Mouse (Mus musculus) T-helper 1 cell (primary cell): ENCODE data around the gene Tspan4.

Experiments
- in situ Hi-C: fragments of 300-600 bp; cut with MboI, MseI; formaldehyde crosslinking; loops from one replicate; pipeline ENCODE4 v1.15.1; 2025; ENCODE audit warnings: high pct_unique_total_duplicates

The Tspan4 gene

DNA sequence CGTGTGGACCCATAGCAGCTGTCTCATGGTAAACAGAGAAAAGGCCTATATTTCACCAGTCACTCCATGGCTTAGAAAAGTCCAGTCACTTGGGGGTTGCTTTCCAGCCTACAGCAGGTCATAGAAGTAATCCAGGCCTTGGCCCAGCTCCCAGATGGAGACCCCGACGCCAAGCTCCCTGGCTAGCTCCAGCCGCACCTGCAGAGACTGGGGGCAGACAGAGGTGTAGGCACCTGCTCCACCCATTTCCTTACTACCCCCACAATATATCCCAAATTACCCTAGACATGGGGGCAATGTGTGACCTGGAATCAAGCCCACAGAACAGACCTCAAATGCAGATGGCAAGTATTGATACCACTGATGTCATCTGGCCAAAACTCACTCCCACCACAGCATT is 20.9 kb downstream of the Tspan4 start:
- in situ Hi-C loops: no loop called here

DNA sequence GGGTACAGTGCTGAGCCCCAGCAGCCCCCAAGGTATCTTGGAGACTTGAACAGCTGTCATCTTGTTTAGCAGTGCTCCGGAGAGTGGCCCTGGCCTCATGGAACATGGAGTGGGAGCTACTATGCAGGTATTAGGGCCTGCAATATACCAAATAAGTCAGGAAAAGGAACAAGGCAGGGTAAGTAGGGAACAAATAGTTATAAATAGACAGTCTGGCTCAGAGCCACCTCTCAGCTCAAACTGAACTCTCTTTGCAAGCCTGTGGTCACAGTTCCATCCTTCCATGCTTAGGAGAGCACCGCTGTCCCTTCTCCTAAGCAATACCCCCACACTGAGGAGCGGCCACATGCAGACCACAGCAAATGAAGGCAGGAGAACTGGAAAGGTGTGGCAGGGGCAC is 22.6 kb downstream of the Tspan4 start:
- in situ Hi-C loops: no loop called here

DNA sequence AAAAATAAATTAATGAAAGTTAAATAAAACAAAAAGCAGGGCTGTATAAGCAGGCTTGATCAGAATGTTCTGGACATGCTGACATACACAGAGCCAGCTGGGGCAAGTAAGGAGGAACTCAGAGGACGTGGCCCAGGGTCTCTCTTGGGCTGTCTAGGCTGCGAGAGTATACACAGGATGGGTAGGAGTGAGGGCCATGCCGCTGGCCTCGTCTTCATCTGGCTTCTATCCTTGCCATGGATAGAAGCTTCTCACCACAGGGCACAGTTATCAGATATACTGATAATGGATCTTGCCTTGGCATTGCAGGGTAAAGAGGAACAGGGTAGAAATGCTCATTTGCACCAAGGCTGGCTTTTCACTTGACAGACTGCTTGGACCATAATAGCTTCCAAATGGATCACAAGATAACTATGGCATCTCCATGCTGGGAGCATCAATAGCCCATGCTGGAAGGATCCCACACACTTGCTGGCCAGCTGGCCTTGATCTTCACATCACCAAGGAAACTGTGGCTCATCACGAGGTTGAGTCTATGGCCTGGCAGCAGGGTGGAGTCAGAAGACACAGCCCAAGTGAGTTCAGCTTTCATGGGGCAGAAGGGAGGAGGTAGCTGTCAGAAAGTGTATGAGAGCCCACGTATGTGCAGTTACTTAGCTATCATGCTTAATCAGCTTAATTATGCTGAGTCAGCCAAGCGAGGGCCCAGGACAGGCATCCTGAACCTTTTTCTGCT is 26.9 kb downstream of the Tspan4 start:
- in situ Hi-C loops: no loop called here

DNA sequence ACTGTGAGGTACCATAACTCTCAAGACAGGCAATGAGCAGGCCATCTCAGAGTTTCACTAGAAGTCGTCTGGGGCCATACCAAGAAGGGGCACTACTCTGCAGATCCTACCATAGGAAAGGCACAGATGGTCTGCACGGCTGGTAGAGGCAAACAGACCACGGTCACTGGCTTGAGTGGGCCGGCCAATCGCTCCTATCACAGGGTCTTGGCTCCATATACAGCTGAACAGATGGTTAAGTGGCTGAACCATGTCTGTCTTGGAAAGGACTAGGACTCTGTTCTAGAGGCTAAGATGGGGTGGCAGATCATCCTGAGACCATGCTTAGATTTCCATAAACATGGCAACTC is 27.5 kb downstream of the Tspan4 start:
- in situ Hi-C loops: no loop called here

DNA sequence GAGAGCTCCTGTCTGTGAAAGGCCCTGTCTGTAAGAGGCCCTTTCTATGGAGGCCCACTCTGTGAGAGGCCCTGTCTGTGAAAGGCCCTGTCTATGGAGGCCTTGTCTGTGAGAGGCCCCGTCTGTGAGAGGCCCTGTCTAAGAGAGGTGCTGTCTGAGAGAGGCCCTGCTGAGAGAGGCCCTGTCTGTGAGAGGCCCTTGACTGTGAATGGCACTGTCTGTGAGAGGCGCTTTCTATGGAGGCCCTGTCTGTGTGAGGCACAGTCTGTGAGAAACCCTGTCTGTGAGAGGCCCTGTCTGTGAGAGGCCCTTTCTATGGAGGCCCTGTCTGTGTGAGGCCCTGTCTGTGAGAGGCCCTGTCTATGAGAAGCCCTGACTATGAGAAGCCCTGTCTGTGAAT is 31.2 kb downstream of the Tspan4 start:
- in situ Hi-C loops: no loop called here

DNA sequence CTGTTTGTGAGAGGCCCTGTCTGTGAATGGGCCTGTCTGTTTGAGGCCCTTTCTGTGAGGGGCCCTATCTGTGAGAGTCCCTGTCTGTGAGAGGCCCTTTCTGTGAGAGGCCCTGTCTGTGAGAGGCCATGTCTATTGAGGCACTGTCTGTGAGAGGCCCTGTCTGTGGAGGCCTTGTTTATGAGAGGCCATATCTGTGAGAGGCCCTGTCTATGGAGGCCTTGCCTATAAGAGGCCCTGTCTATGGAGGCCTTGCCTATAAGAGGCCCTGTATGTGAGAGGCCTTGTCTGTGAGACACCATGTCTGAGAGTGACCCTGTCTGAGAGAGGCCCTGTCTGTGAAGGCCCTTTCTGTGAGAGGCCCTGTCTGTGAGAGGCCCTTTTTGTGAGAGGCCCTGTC is 33.1 kb downstream of the Tspan4 start:
- in situ Hi-C loops: no loop called here

DNA sequence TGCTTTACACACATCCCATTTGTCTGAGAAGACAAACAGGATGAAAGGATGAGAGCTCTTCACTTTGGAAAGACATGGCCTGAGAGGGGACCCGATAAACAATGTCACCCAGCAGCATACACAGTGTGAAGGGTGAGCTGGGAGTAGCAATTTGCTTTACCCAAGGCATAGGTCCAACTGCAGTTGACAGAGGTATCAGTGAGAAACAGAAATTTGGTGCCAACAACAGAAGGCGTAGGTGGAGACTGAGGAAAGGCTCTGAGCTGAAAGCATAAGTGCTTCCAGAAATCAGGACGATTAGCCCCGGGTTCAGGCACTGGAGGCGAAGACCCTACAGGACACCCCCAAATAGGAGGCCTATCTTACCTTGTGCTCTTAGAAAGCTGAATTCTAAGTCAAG is 35.2 kb downstream of the Tspan4 start:
- in situ Hi-C loops: loop anchor here (10.0 kb wide), 1 partner anchor 1215 kb away; no protein-coding TSS in a partner anchor

DNA sequence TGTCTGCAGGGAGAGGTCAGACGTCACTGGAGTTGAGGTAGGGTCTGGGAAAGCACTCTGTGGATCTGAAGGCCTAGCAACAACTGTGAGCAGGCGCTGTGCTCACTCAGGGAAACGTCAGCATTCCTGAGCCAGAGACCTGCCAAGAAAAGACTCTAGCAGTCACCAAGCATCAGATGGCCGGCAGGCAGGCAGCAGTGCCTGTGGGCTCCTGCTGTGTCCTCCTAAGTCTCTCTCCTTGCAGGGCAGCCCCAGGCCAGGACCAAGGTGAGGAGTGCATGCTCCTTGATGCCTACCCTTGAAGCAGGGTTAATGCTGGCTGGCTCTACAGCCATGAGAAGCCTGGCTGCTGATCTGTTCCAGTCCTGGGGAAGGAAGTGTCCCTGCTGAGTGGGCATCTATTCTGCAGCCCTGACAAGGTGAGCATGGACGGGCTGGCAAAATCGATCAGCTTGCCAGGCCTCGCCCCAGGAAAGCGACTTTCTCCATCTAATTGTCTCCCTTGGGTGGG is 35.7 kb downstream of the Tspan4 start:
- in situ Hi-C loops: loop anchor here (10.0 kb wide), 1 partner anchor 1214 kb away; no protein-coding TSS in a partner anchor

DNA sequence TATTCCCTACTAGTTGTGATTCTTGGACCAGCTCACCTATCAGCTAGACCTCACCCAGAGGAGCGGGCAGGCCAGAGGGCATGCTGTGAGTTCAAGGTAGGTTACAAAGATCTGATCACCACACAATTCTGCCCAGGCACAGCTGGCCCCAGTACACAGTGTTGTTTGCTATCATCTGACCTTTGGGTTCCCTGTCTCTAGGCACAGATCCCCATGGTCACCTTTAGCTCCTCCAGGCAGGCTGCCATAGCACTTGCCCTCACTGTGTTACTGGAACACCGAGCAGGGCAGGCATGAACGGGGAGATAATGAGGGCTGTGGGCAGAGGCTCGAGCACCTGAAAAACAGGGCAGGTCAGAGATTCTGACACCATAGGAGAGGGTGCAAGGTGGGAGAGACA is 42.6 kb downstream of the Tspan4 start:
- in situ Hi-C loops: loop anchor here (10.0 kb wide), 1 partner anchor 1207 kb away; no protein-coding TSS in a partner anchor

DNA sequence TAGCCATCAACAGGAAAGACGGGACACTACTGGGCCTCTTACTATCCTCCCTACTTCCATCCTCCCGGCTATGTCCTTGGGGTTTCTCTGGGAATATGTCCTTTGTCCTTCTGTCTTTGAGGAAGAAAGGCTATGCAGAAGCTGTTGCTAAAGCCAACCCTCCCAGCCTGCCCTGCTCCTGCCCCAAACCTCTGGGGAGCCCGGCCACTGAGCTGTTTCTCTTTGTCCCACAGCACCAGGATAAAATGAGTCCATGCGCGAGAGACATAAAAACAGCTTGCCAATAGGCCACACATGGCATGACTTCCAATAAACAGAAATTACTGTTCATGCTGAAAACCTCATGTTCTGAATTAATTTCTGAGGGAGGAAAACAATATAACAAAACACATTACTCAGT is 43.3 kb downstream of the Tspan4 start:
- in situ Hi-C loops: loop anchor here (10.0 kb wide), 1 partner anchor 1207 kb away; no protein-coding TSS in a partner anchor

DNA sequence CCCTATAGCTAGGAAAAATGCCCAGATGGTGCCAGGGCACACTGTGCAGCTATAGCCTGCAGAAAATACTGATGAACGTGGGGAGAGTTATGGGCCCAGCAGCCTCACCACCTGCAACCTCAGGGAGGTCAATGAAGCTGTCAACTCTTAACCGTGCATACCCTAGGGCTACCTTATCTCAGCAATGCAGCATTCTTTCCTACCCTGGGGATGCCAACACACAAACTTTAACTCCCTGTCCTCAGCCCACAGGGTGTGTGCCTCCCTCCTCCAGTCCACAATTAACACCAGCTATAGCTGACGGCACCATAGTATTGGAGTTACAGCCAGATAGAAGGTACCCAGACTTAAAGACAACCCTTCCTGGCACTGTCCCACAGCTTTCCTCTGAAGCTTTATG is 43.9 kb downstream of the Tspan4 start:
- in situ Hi-C loops: loop anchor here (10.0 kb wide), 1 partner anchor 1206 kb away; no protein-coding TSS in a partner anchor

DNA sequence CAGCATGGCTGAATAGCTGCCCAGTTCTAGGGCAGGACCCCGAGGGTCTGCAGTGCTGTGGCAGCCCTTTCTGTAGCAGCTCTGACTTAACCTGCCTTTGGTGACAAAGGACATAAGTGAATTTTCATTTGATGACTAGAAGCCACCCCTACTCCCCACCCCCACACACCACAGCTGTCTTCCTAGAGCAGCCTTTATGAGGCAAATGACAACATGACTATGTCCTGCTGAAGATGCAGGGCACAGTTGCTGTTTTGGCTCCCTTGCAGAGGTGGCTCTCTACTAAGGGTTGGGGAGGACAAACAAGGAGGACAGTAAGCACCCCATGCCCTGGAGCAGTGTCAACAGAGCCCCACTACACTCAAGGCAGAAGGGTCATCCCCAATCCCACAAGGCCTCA is 44.8 kb downstream of the Tspan4 start:
- in situ Hi-C loops: loop anchor here (5.0 to 10.0 kb wide), 2 partner anchors 32 to 1205 kb away; no protein-coding TSS in a partner anchor

DNA sequence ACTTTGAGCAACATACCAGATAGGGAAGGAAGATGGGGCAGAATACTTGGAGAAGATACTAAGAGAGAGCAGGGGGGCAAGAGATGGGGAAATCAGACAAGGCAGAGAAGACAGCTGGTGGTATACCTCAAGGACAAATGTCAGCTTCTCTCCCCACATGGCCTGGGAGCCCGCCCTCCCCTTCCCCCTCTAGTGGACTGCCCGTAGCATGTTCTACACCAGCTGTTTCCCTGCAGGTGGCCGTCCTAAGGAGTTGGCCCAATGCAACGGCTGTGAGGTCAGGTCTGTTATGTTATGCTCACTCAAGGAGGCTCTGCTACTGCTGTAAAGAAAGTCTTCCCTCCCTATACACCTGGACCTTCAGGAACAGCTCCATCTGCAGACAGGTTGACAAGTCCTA is 48.0 kb downstream of the Tspan4 start:
- in situ Hi-C loops: loop anchor here (5.0 kb wide), 1 partner anchor 36 kb away; no protein-coding TSS in a partner anchor

DNA sequence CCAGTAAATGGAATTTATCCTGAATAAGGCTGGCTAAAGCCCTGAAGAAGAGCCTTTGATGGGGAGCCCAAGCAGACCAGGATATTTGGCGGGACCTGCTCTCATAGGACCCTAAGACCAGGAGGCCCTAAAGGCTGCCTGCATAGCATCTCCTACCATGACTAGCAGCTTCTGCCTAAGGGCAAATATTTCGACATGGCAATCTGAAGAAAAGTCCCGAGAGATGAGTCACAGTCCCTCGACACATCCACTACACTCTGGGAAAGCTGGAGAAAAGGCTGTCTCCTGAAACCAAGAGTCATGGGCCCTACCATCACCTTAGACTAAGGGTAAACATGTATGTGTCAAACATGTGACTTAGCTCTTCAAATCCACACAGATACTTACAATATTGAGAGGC is 49.2 kb downstream of the Tspan4 start:
- in situ Hi-C loops: loop anchor here (5.0 kb wide), 1 partner anchor 37 kb away; no protein-coding TSS in a partner anchor

DNA sequence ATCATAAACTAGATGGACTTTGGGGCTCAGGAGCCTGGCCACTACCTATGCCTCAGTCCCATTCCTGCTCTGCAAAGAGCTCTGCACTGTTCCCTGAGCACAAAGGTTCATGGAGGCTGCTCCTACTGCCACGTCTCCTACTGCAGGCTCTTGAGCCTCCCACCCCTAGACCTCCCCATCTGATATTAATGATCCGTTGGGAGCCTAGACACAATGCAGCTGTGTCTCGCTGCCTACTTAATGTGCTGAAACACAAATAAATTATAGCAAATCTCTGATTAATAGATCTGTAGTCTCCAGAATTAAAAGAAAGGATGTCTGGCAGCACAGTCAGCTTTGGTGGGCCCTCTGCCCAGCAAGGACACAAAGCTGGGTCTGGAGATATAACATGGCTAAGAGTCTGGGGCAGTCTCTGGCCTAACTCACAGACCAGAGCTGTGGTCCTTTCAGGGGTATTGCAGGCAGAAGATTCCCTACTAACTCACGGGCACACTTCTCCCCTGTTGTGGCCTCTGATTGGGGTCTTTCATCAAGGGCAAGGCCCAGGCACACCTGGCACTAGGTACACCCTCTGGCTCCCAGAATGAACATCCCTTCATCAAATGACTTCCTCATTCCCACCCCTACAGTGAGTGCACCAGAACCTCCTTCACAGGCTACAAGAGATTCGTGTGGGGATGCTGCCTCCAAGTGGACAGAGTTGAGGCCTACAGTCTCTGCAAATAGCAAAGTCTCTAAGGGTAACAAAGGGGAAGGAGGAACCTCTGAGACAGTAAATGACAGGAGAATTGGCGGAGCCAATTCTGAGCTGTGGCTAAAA is 49.9 kb downstream of the Tspan4 start:
- in situ Hi-C loops: loop anchor here (5.0 kb wide), 1 partner anchor 38 kb away; no protein-coding TSS in a partner anchor

DNA sequence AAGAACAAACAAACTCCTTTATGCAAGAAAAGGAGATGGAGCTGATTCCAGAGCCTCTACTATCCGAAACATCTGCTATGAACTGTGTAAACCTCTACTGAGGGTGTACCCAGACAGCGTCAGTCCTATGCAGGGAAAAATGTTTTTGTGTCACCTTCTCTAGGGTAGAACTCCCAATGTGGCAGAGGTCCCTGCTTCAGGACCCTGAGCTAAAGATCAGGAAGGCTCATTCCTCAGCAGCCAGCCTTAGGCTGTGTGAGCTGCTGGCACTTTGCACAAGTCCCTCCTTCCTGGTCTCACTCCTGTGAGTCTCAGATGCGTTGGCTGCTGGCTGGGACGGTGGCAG is 50.5 kb downstream of the Tspan4 start:
- in situ Hi-C loops: no loop called here

DNA sequence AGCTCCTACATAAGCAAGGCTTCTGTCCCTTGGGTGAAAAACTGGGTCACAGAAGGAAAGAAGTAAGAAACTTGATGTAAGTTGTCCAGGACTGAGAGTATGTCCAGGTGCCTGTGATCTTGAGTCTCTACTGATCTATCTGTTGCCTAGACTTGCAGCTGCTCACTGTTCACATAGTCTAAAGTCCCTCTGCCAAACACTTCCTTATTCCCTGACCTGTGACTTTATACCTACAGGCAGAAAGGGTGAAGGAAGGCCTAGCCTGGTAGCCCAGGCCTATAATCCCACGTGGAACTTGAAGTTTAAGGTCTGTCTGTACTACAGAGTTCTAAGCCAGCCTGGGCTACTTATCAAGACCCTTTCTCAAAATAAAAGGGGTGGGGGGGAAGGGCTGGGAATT is 60.5 kb downstream of the Tspan4 start:
- in situ Hi-C loops: no loop called here

DNA sequence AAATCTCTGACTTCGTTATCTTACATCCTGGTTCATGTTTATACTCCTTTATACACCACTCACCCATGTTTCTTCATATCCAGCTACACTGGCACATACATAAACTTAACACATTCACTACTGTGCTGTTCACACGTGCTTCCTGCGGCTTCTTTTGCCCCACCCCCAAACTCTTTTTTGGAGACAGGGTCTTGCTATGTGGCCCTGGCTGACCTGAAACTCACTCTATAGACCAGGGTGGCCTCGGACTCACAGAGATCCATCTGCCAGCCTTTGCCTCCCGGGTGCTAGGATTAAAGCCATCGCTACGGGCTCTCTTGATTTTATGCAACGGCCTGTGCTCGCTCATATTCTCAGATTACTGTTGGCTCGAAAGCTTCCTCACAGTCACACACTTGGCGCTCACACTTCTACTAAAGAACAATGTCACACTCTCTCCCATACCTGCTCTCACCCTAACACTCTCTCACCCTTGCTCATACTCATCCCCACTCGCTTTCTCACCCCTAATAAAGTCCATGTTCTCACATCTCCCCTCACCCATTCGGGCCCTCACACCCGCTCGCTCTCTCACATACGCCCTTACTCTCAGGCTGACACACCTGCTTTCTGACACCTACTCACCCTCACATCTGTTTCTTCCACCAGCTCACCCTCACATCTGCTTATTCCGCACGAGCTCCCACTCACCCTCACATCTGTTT is 64.0 kb downstream of the Tspan4 start:
- in situ Hi-C loops: no loop called here

DNA sequence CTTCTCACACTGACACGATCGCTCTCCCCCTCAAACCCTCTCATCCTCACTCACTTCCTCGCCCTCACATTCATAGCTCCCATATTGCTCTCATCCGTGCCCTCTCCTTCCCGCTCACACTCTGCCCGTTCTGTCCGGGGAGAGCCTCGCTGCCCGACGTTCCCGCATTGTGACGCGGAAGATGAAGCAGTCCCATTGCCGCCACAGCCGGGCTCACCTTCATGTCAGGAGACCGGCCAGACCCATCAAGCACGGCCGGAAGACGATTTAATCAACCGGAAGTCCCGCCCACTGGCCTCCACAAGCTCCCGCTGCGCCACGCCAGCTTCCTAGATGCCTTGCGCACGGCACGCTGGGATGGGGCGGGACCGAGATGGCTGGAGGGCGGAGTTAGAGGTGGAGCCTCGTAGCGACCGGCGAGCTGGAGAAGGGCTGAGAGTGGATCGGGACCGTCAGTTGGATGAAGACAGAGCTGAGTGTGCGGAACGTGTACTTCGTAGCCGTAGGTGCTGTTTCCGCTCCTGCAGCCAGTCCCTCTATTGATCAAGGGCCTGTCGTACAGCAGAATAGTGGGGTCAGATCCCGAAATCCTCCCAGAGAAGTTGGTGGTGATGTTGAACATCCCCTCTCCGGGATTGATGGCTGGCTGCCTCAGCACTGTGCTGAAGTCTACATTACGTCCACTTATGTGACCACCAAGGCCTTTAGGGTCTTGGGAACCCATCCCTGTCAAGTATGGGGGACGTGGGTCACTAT is 64.7 kb downstream of the Tspan4 start, which contains the start of gene Chid1:
Gene Chid1, minus strand, starts transcription at position 302 of the 756 bp plus-strand sequence.
- in situ Hi-C loops: no loop called here

DNA sequence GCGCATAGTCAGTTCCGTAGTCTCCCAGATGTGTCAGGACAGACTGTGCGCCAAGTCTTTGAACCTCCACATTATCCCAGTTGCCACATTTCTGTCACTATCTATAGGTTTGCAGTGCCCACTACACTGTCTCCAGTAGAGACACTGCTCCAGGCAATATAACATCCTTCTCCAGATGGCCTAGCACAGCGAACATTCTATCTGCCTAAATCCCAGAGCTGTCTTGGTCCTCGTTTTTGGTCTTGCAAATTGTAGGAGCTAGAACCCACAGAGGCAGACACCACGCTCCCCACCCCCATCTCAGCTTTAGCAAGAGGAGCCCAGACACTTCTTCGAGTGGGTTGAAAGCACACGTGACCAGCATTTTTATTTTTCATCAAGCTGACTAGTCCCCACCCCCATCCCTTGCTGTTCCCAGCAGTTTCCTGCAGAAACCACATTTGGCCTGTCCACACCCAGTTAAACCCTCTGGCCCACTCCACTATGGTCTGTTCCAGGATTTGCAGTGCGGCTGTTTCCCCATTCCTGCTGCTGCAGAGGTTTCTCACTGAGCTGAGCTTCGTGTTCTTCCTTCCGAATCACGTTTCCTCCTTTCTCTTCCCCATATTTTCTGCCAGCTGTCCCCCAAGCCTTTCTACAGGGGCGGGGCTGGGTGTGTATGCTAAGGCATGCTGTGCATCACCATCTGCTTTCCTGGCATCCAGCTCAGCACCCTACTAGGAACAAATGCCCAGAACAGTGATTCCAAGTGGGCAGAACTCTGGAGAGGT is 65.5 kb downstream of the Tspan4 start:
- in situ Hi-C loops: no loop called here
